Mouse (Mus musculus) heart, adult 8-10 months (tissue): ENCODE results near the gene Olfr250. TPM values are rescaled to one million over a fixed set of nuclear protein-coding genes. Genes with fewer than 3 reads are reported as not detected.
"Not testable (repeated sequence)": the region's sequence is repeated elsewhere in the genome, so short reads cannot be mapped to it uniquely, and the experiment has no call there.

Experiments used
- DNase-seq: peaks from one replicate; pipeline ENCODE4 v3.0.0; 2022; ENCODE audit warnings: low spot score
- total RNA-seq, 4 experiments: library from RNA; stranded (reverse); gene quantifications; 2 replicates each; pipeline ENCODE4 v1.2.4; 2022

Gene Olfr250
- total RNA-seq = not detected

DNA sequence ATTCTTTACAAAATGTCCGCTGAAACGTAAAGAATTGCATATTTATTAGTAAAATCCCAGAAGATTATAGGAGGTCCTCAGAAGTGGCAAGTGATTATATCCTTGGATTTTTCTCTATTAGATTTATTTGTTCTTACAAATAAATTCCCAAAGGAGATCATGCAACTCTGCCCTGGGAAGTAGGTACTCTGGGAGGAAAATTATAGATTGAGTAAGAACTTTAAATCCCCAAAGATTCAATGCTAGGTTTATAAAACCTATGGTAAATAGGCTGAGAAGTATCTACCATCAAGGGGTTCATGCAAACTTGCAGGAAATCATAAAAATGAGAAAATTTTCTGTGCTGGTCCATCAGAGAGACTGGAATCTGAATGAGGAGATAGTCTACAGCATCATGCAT is at the start of gene Olfr250:
Gene Olfr250, plus strand, starts transcription at position 301 of the 400 bp plus-strand sequence.
- no peak for DNase-seq

DNA sequence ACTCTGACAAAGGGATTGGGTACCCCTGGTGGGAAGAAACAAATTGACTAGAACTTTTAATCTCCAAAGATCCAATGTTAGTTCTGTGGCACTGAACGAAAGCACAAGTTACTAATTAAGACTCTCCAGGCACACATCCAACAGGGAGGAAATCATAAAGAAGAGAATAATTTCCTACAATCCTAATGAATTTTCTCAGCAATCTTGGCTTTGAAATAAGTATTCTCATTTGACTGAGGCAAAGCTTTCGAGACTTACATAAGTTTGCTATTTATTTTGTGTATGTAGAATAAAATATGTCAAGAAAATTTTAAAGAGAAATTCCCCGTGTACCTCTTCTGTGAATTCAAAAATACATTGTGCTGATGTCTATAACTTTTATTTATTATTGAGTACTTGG is 37.9 kb upstream of the Olfr250 start, which contains the start of gene Olfr25:
Gene Olfr25, plus strand, starts transcription at position 301 of the 400 bp plus-strand sequence.
- DNase-seq = no peak

DNA sequence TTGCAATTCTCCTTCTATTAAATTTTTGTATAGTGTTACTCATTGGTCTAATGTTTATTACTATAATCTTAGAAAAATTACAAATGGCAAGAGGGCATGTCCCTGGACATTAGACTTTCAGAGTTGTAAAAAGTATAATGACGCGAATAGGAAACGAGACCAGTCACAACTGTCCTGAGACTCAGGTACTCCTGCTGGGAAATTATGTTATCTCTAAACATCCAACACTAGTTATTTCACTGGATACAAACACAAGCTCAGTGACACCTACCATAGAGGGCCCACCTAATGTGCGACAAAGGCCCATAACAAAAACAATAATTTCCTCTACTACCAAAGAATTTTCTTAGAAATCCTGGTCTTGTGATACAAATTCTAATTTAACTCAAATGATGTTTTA is 18.6 kb upstream of the Olfr250 start, which contains the start of gene Olfr898:
Gene Olfr898, plus strand, starts transcription at position 301 of the 400 bp plus-strand sequence.
- no peak for DNase-seq

DNA sequence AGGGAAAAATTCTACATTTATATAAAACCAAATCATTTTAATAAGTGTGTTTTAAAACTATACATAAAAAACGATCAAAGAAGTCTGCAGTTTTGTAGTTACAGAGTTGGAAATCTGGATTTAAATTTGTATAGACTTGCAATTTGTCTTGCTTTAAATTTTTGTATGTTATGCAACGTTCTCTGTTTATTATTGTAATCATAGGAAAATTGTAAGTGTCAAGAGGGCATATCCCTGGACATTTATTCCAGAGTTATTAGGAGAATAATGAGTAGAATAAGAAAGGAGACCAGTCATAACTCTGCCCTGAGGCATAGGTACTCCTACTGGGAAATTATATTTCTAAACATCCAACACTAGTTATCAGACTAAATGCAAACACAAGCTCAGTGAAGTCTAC is 10.1 kb downstream of the Olfr250 start, which contains the start of gene Olfr251:
Gene Olfr251, plus strand, starts transcription at position 301 of the 400 bp plus-strand sequence.
- DNase-seq = no peak

DNA sequence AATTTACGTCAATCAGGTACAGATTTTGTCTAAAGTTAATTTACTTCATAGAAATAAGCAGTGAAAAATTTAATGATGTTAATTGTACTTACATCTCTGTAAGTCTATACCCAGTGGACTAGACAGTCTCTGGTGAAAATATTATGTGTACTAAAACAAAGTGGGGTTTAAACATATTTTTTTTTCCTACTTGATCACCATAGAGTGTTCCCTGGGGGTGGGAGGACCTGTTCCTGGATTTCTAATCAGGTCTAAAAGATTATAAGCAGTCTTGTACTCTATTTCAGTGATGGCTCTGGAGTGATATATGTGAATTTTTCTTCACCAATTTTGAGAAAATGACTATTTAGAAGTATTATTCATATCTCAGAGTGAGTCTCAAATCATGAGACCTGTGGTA is 34.7 kb downstream of the Olfr250 start, which contains the start of gene Olfr147:
Gene Olfr147, plus strand, starts transcription at position 301 of the 400 bp plus-strand sequence.
- DNase-seq = no peak

DNA sequence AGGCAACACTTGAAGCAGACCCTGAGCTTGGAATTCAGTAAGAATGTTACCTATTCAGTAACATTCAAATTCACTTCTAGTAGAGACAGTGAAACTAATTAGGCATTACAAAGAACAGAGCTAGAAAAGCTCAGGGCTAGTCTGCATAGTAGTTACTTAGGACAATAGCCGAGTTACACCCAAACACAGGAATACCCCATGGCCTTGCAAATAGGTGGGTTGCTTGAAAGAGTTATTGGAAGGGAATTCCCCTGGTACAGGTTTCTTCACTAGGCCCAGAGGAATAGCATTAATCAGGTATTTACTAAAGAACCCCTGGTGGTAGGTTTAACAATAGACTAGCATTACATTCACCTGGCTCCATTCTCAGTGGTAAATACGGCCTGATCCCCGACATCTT is 40.8 kb downstream of the Olfr250 start:
- DNase-seq = not testable (repeated sequence)

DNA sequence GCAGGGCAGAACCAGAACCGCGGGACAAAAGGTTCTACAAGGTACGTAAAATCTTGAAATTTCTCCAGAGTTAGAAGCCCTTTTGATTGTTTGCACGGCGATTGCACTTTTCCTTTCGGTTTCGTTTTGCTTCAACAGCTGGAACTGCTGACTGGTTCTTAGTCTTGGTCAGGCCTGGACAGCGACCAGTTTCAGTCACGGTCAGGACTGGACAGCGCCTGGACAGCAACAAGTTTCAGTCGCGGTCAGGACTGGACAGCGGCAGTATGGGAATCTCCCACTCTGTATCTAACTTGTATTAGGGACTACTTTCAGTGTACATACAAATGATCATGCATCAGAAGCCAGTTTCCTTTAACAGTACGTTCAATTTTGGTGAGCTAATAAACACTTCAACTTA is 46.8 kb downstream of the Olfr250 start:
- DNase-seq = not testable (repeated sequence)

Other genes with a start within 250 kb of the Olfr250 start
- gene Olfr890, start 224.4 kb upstream of the Olfr250 start, total RNA-seq = not detected
- not detected for gene Olfr891, start 186.1 kb upstream of the Olfr250 start, total RNA-seq
- not detected for gene Olfr893, start 158.5 kb upstream of the Olfr250 start, total RNA-seq
- not detected for gene Olfr894, start 148.8 kb upstream of the Olfr250 start, total RNA-seq
- not detected for gene Olfr143, start 114.1 kb upstream of the Olfr250 start, total RNA-seq
- gene Olfr895, start 99.0 kb upstream of the Olfr250 start, total RNA-seq = not detected
- not detected for gene Olfr896-ps1, start 75.8 kb upstream of the Olfr250 start, total RNA-seq
- gene Olfr25, start 37.8 kb upstream of the Olfr250 start, total RNA-seq = not detected
- gene Olfr898, start 18.5 kb upstream of the Olfr250 start, total RNA-seq = not detected
- gene Olfr251, start 10.2 kb downstream of the Olfr250 start, total RNA-seq = not detected
- gene Olfr147, start 34.8 kb downstream of the Olfr250 start, total RNA-seq = not detected
- not detected for gene Olfr901, start 62.6 kb downstream of the Olfr250 start, total RNA-seq
- not detected for gene Olfr902, start 80.8 kb downstream of the Olfr250 start, total RNA-seq
- not detected for gene Olfr904, start 96.2 kb downstream of the Olfr250 start, total RNA-seq
- not detected for gene Olfr905, start 104.2 kb downstream of the Olfr250 start, total RNA-seq
- gene Olfr906, start 120.2 kb downstream of the Olfr250 start, total RNA-seq = not detected
- gene Olfr907, start 128.9 kb downstream of the Olfr250 start, total RNA-seq = not detected
- gene Olfr911-ps1, start 154.7 kb downstream of the Olfr250 start, total RNA-seq = not detected
- not detected for gene Olfr910, start 171.0 kb downstream of the Olfr250 start, total RNA-seq
- not detected for gene Olfr912, start 213.3 kb downstream of the Olfr250 start, total RNA-seq
- gene Olfr913, start 225.9 kb downstream of the Olfr250 start, total RNA-seq = not detected
- not detected for gene Olfr914, start 238.2 kb downstream of the Olfr250 start, total RNA-seq